Mouse (Mus musculus) embryonic fibroblast, embryonic 13.5 days (primary cell): Measurements from ENCODE around the gene Gm13696.

Experiments
- CTCF ChIP-seq: IDR thresholded peaks from 2 replicates; pipeline ENCODE4 v1.5.1; 2011; ENCODE audit warnings: mild to moderate bottlenecking, control low read depth, low read length, moderate library complexity, borderline replicate concordance; ENCODE audit not compliant: insufficient read depth
- POLR2A ChIP-seq: IDR thresholded peaks from 2 replicates; pipeline ENCODE4 v1.6.1; 2011; ENCODE audit warnings: low read depth, mild to moderate bottlenecking, control low read depth, low read length, moderate library complexity

GRCm38 (mm10) chr2:84009818-84010217, 36.9 kb downstream of the Gm13696 start:
- TF ChIP-seq CTCF: no peak
- no peak for TF ChIP-seq POLR2A
